Mouse (Mus musculus): ENCODE measurements around the gene Tmtc1. TPM values are rescaled to one million over a fixed set of nuclear protein-coding genes. Genes with fewer than 3 reads are reported as not detected.

The Tmtc1 gene
- polyA plus RNA-seq, 1 experiment from 2014 or later: 1.4 TPM

GRCm38 (mm10) chr6:148472289-148472688 lies 28.1 kb upstream of the Tmtc1 start:
- H3K4me3 ChIP-seq (replicated peaks; ENCODE audit: low read depth, low read length): no peak overlapping the region
- no peak overlapping the region for H3K9ac ChIP-seq (ENCODE audit: low read depth, low read length)
- no peak for DNase-seq (ENCODE audit: low spot score)
- TF ChIP-seq CTCF (IDR thresholded peaks at IDR 0.05; ENCODE audit: low read depth): no peak
- WGBS: 94% methylated on average over 3 of the region's 3 CpGs
- no peaks in the 10 kb centered on the region for H3K4me1 ChIP-seq (replicated peaks; ENCODE audit: insufficient read depth, low read length)
- H3K36me3 ChIP-seq (ENCODE audit: insufficient read depth, low read length): no peaks in the 10 kb centered on the region
- ATAC-seq (replicated peaks; ENCODE audit: low FRiP score, low read depth): no peak
- H3K9me3 ChIP-seq (replicated peaks; ENCODE audit: low read length): no peaks in the 10 kb centered on the region
- no peak overlapping the region for H3K27ac ChIP-seq
- H3K4me2 ChIP-seq (ENCODE audit: low read length): no peak overlapping the region
- no peaks in the 10 kb centered on the region for H3K27me3 ChIP-seq (ENCODE audit: insufficient read depth, low read length)

- no peaks in the 10 kb centered on the region for H3K9me3 ChIP-seq (replicated peaks; ENCODE audit: low read length)
- no peaks in the 10 kb centered on the region for H3K27me3 ChIP-seq (ENCODE audit: insufficient read depth, low read length)
- no peaks in the 10 kb centered on the region for H3K4me1 ChIP-seq (replicated peaks; ENCODE audit: insufficient read depth, low read length)
- WGBS: 47% methylated on average over 2 of the region's 2 CpGs
- TF ChIP-seq CTCF (IDR thresholded peaks at IDR 0.05; ENCODE audit: low read depth): no peak
- H3K27ac ChIP-seq: no peak overlapping the region
- DNase-seq (ENCODE audit: low spot score) (no peak), ATAC-seq (replicated peaks; ENCODE audit: low FRiP score, low read depth) (no peak)
- H3K9ac ChIP-seq (ENCODE audit: low read depth, low read length): no peak overlapping the region
- no peak overlapping the region for H3K4me3 ChIP-seq (replicated peaks; ENCODE audit: low read depth, low read length)
- no peak overlapping the region for H3K4me2 ChIP-seq (ENCODE audit: low read length)
- no peaks in the 10 kb centered on the region for H3K36me3 ChIP-seq (ENCODE audit: insufficient read depth, low read length)
Measured at GRCm38 (mm10) chr6:148467924-148468389, 23.8 kb upstream of the Tmtc1 start.

GRCm38 (mm10) chr6:148467170-148467921 lies 23.2 kb upstream of the Tmtc1 start:
- no peaks in the 10 kb centered on the region for H3K27me3 ChIP-seq (ENCODE audit: insufficient read depth, low read length)
- 20% methylated on average over 3 of the region's 3 CpGs for WGBS
- no peak overlapping the region for H3K27ac ChIP-seq
- no peaks in the 10 kb centered on the region for H3K9me3 ChIP-seq (replicated peaks; ENCODE audit: low read length)
- no peaks in the 10 kb centered on the region for H3K4me1 ChIP-seq (replicated peaks; ENCODE audit: insufficient read depth, low read length)
- no peaks in the 10 kb centered on the region for H3K36me3 ChIP-seq (ENCODE audit: insufficient read depth, low read length)
- no peak overlapping the region for H3K9ac ChIP-seq (ENCODE audit: low read depth, low read length)
- H3K4me2 ChIP-seq (ENCODE audit: low read length): no peak overlapping the region
- no peak overlapping the region for H3K4me3 ChIP-seq (replicated peaks; ENCODE audit: low read depth, low read length)
- ATAC-seq (replicated peaks; ENCODE audit: low FRiP score, low read depth): no peak
- no peak for DNase-seq (ENCODE audit: low spot score)
- TF ChIP-seq CTCF (IDR thresholded peaks at IDR 0.05; ENCODE audit: low read depth): no peak

GRCm38 (mm10) chr6:148459636-148460035 lies 15.4 kb upstream of the Tmtc1 start:
- no peak overlapping the region for H3K4me2 ChIP-seq (ENCODE audit: low read length)
- H3K4me3 ChIP-seq (replicated peaks; ENCODE audit: low read depth, low read length): no peak overlapping the region
- ATAC-seq (replicated peaks; ENCODE audit: low FRiP score, low read depth): no peak
- no peak for TF ChIP-seq CTCF (IDR thresholded peaks at IDR 0.05; ENCODE audit: low read depth)
- no peaks in the 10 kb centered on the region for H3K4me1 ChIP-seq (replicated peaks; ENCODE audit: insufficient read depth, low read length)
- DNase-seq (ENCODE audit: low spot score): no peak
- no peak overlapping the region for H3K27ac ChIP-seq
- no peaks in the 10 kb centered on the region for H3K36me3 ChIP-seq (ENCODE audit: insufficient read depth, low read length)
- H3K27me3 ChIP-seq (ENCODE audit: insufficient read depth, low read length): no peaks in the 10 kb centered on the region
- no peak overlapping the region for H3K9ac ChIP-seq (ENCODE audit: low read depth, low read length)
- no peaks in the 10 kb centered on the region for H3K9me3 ChIP-seq (replicated peaks; ENCODE audit: low read length)
- 54% methylated on average over 3 of the region's 3 CpGs for whole genome bisulfite sequencing

GRCm38 (mm10) chr6:148455470-148455869 lies 11.3 kb upstream of the Tmtc1 start:
- Histone ChIP-seq H3K27ac (no peak overlapping the region), H3K4me1 (replicated peaks; ENCODE audit: insufficient read depth, low read length) (no peaks in the 10 kb centered on the region), H3K9ac (ENCODE audit: low read depth, low read length) (no peak overlapping the region), H3K4me2 (ENCODE audit: low read length) (no peak overlapping the region), H3K27me3 (ENCODE audit: insufficient read depth, low read length) (no peaks in the 10 kb centered on the region), H3K36me3 (ENCODE audit: insufficient read depth, low read length) (no peaks in the 10 kb centered on the region), H3K4me3 (replicated peaks; ENCODE audit: low read depth, low read length) (no peak overlapping the region), H3K9me3 (replicated peaks; ENCODE audit: low read length) (no peaks in the 10 kb centered on the region)
- DNase-seq (ENCODE audit: low spot score) (no peak), ATAC-seq (replicated peaks; ENCODE audit: low FRiP score, low read depth) (no peak)
- WGBS: 74% methylated on average over 4 of the region's 4 CpGs
- TF ChIP-seq CTCF (IDR thresholded peaks at IDR 0.05; ENCODE audit: low read depth): peak; percentile 37; the same call in 1 of the 2 replicates

GRCm38 (mm10) chr6:148454740-148455139 lies 10.6 kb upstream of the Tmtc1 start:
- no peak overlapping the region for H3K27ac ChIP-seq
- no peak overlapping the region for H3K4me2 ChIP-seq (ENCODE audit: low read length)
- ATAC-seq (replicated peaks; ENCODE audit: low FRiP score, low read depth) (no peak), DNase-seq (ENCODE audit: low spot score) (no peak)
- H3K27me3 ChIP-seq (ENCODE audit: insufficient read depth, low read length): no peaks in the 10 kb centered on the region
- TF ChIP-seq CTCF (IDR thresholded peaks at IDR 0.05; ENCODE audit: low read depth): no peak
- 66% methylated on average over 2 of the region's 2 CpGs for WGBS
- no peaks in the 10 kb centered on the region for H3K4me1 ChIP-seq (replicated peaks; ENCODE audit: insufficient read depth, low read length)
- H3K9me3 ChIP-seq (replicated peaks; ENCODE audit: low read length): no peaks in the 10 kb centered on the region
- no peak overlapping the region for H3K4me3 ChIP-seq (replicated peaks; ENCODE audit: low read depth, low read length)
- no peak overlapping the region for H3K9ac ChIP-seq (ENCODE audit: low read depth, low read length)
- no peaks in the 10 kb centered on the region for H3K36me3 ChIP-seq (ENCODE audit: insufficient read depth, low read length)
